Mouse (Mus musculus) heart, postnatal 0 days (tissue): ENCODE data around the gene Myof.

ENCODE experiments used
- CTCF ChIP-seq: IDR thresholded peaks from 2 replicates; pipeline ENCODE4 v1.5.1; 2016; ENCODE audit warnings: antibody characterized with exemption, control low read depth, low read depth
- EP300 ChIP-seq: IDR thresholded peaks from 2 replicates; pipeline ENCODE4 v1.6.1; 2016; ENCODE audit warnings: antibody characterized with exemption, low read depth

- no peak for TF ChIP-seq CTCF
- TF ChIP-seq EP300 = no peak
Observed at GRCm38 (mm10) chr19:38027881-38028521, 15.4 kb downstream of the Myof start.
